Mouse (Mus musculus) midbrain, embryonic 12.5 days (tissue): ENCODE data around the gene Mettl26. TPM values are rescaled to one million over a fixed set of nuclear protein-coding genes. Genes with fewer than 3 reads are reported as not detected.

Experiments
- ATAC-seq: fragments of 200-750 bp; cut with Nextera tagmentation; 2 replicates; pipeline ENCODE4 v1.8.0; 2017; ENCODE audit warnings: low read depth, moderate TSS enrichment, moderate library complexity; ENCODE audit not compliant: low FRiP score
- H3K27ac ChIP-seq: fragments of 300-500 bp; sonication (generic); replicated peaks from 2 replicates; pipeline ENCODE4 v1.5.1; 2016; ENCODE audit warnings: mild to moderate bottlenecking
- H3K27me3 ChIP-seq: fragments of 300-500 bp; sonication (generic); 2 replicates; pipeline ENCODE4 v1.6.1; 2016; ENCODE audit warnings: mild to moderate bottlenecking
- H3K36me3 ChIP-seq: fragments of 300-500 bp; sonication (generic); 2 replicates; pipeline ENCODE4 v1.6.1; 2016
- H3K4me1 ChIP-seq: fragments of 300-500 bp; sonication (generic); 2 replicates; pipeline ENCODE4 v1.6.1; 2016
- H3K4me2 ChIP-seq: fragments of 300-500 bp; sonication (generic); replicated peaks from 2 replicates; pipeline ENCODE4 v1.6.1; 2016; ENCODE audit warnings: mild to moderate bottlenecking, moderate library complexity
- H3K4me3 ChIP-seq: fragments of 300-500 bp; sonication (generic); 2 replicates; pipeline ENCODE4 v1.5.1; 2016; ENCODE audit warnings: mild to moderate bottlenecking
- H3K9ac ChIP-seq: fragments of 300-500 bp; sonication (generic); replicated peaks from 2 replicates; pipeline ENCODE4 v1.6.1; 2016; ENCODE audit warnings: mild to moderate bottlenecking, moderate library complexity
- H3K9me3 ChIP-seq: fragments of 300-500 bp; sonication (generic); 2 replicates; pipeline ENCODE4 v1.6.1; 2016; ENCODE audit warnings: mild to moderate bottlenecking
- WGBS: fragments of 180-500 bp; shearing (Covaris S2); methylation state at CpG from one replicate; pipeline ENCODE4 v1.1.7; 2016; 5-methylcytosine and 5-hydroxymethylcytosine counted together
- polyA plus RNA-seq: library from polyadenylated mRNA; unstranded; fragments of >200 nt; fragmentation: Nextera tagmentation; extraction: Ambion mirVana; gene quantifications from 2 replicates; pipeline ENCODE4 v1.2.1, GENCODE M21; 2016

The Mettl26 gene
- polyA plus RNA-seq, 1 experiment from 2014 or later, result 59.5 TPM

GRCm38 (mm10) chr17:25903061-25903460 is 28.2 kb downstream of the Mettl26 start:
- Histone ChIP-seq H3K36me3 (peaks cover 10% of the 10 kb centered on the region; the same call in 1 of the 2 replicates), H3K9me3 (no peaks in the 10 kb centered on the region), H3K4me3 (no peak overlapping the region), H3K4me1 (no peaks in the 10 kb centered on the region), H3K4me2 (no peak overlapping the region), H3K27me3 (no peaks in the 10 kb centered on the region), H3K9ac (no peak overlapping the region), H3K27ac (no peak overlapping the region)
- WGBS, result 95% methylated on average over 3 of the region's 3 CpGs
- no peak for ATAC-seq

- H3K4me2 ChIP-seq, result no peak overlapping the region
- no peak overlapping the region for H3K4me3 ChIP-seq
- H3K27ac ChIP-seq, result no peak overlapping the region
- no peaks in the 10 kb centered on the region for H3K27me3 ChIP-seq
- no peaks in the 10 kb centered on the region for H3K36me3 ChIP-seq
- 89% methylated on average over 2 of the region's 2 CpGs for WGBS
- no peak overlapping the region for H3K9ac ChIP-seq
- no peaks in the 10 kb centered on the region for H3K9me3 ChIP-seq
- ATAC-seq, result no peak
- no peaks in the 10 kb centered on the region for H3K4me1 ChIP-seq
Measured at GRCm38 (mm10) chr17:25907640-25908039, 32.8 kb downstream of the Mettl26 start.

- 94% methylated on average over 4 of the region's 4 CpGs for WGBS
- no peak for ATAC-seq
- H3K27ac ChIP-seq, result no peak overlapping the region
- H3K4me2 ChIP-seq, result no peak overlapping the region
- H3K36me3 ChIP-seq, result peaks cover 3% of the 10 kb centered on the region; the same call in 1 of the 2 replicates
- H3K9me3 ChIP-seq, result no peaks in the 10 kb centered on the region
- no peak overlapping the region for H3K4me3 ChIP-seq
- H3K4me1 ChIP-seq, result 0 out of 2 replicates have a peak, but pooled peaks cover 2% of the 10 kb centered on the region
- no peaks in the 10 kb centered on the region for H3K27me3 ChIP-seq
- no peak overlapping the region for H3K9ac ChIP-seq
Measured at GRCm38 (mm10) chr17:25911816-25912215, 36.9 kb downstream of the Mettl26 start.

- Histone ChIP-seq H3K4me2 (no peak overlapping the region), H3K4me1 (peaks cover 18% of the 10 kb centered on the region), H3K4me3 (no peak overlapping the region), H3K36me3 (peaks cover 9% of the 10 kb centered on the region), H3K9ac (no peak overlapping the region), H3K27ac (no peak overlapping the region), H3K9me3 (no peaks in the 10 kb centered on the region), H3K27me3 (no peaks in the 10 kb centered on the region)
- 88% methylated on average over 14 of the region's 14 CpGs for WGBS
- no peak for ATAC-seq
Measured at GRCm38 (mm10) chr17:25913186-25913876, 38.5 kb downstream of the Mettl26 start.

GRCm38 (mm10) chr17:25913877-25914275 is 39.0 kb downstream of the Mettl26 start:
- Histone ChIP-seq H3K27ac (no peak overlapping the region), H3K36me3 (peaks cover 9% of the 10 kb centered on the region), H3K4me1 (peaks cover 23% of the 10 kb centered on the region), H3K27me3 (no peaks in the 10 kb centered on the region), H3K9me3 (no peaks in the 10 kb centered on the region), H3K4me2 (no peak overlapping the region), H3K4me3 (no peak overlapping the region), H3K9ac (no peak overlapping the region)
- no peak for ATAC-seq
- 80% methylated on average over 1 of the region's 1 CpGs for WGBS

GRCm38 (mm10) chr17:25914295-25914694 is 39.4 kb downstream of the Mettl26 start:
- Histone ChIP-seq H3K4me3 (no peak overlapping the region), H3K4me2 (no peak overlapping the region), H3K4me1 (peaks cover 25% of the 10 kb centered on the region), H3K9me3 (no peaks in the 10 kb centered on the region), H3K9ac (no peak overlapping the region), H3K36me3 (peaks cover 9% of the 10 kb centered on the region), H3K27ac (no peak overlapping the region), H3K27me3 (no peaks in the 10 kb centered on the region)
- ATAC-seq, result no peak
- 87% methylated on average over 4 of the region's 4 CpGs for WGBS

GRCm38 (mm10) chr17:25916931-25917647 is 42.2 kb downstream of the Mettl26 start:
- Histone ChIP-seq H3K27ac (no peak overlapping the region), H3K4me3 (no peak overlapping the region), H3K36me3 (peaks cover 9% of the 10 kb centered on the region), H3K9me3 (no peaks in the 10 kb centered on the region), H3K27me3 (no peaks in the 10 kb centered on the region), H3K4me1 (peaks cover 32% of the 10 kb centered on the region), H3K9ac (no peak overlapping the region), H3K4me2 (no peak overlapping the region)
- no peak for ATAC-seq
- WGBS, result 86% methylated on average over 8 of the region's 8 CpGs

- H3K9ac ChIP-seq, result peak overlapping the region; percentile 88
- no peak for ATAC-seq
- H3K4me1 ChIP-seq, result peaks cover 32% of the 10 kb centered on the region
- H3K27me3 ChIP-seq, result no peaks in the 10 kb centered on the region
- no peak overlapping the region for H3K27ac ChIP-seq
- H3K9me3 ChIP-seq, result no peaks in the 10 kb centered on the region
- 83% methylated on average over 9 of the region's 9 CpGs for whole genome bisulfite sequencing
- peak overlapping the region; percentile 92 for H3K4me2 ChIP-seq
- peak overlapping the region; percentile 97 for H3K4me3 ChIP-seq
- H3K36me3 ChIP-seq, result peaks cover 9% of the 10 kb centered on the region
Measured at GRCm38 (mm10) chr17:25918037-25918750, 43.3 kb downstream of the Mettl26 start.

- H3K4me2 ChIP-seq, result peak within 1 kb of the TSS; percentile 92
- peak within 1 kb of the TSS; percentile 97 for H3K4me3 ChIP-seq
- no peaks in the 10 kb centered on the region for H3K27me3 ChIP-seq
- peak; percentile 0; the same call in 1 of the 2 replicates for ATAC-seq
- H3K9ac ChIP-seq, result peak within 1 kb of the TSS; percentile 88
- H3K9me3 ChIP-seq, result no peaks in the 10 kb centered on the region
- H3K36me3 ChIP-seq, result peaks cover 9% of the 10 kb centered on the region
- peak within 1 kb of the TSS; percentile 93 for H3K27ac ChIP-seq
- under 1% methylated on average over 74 of the region's 78 CpGs for WGBS
- H3K4me1 ChIP-seq, result peaks cover 32% of the 10 kb centered on the region
Measured at GRCm38 (mm10) chr17:25919144-25919785, 44.4 kb downstream of the Mettl26 start, which contains the start of gene Rab40c. Gene Rab40c, minus strand, starts transcription at chr17:25919727.

GRCm38 (mm10) chr17:25919786-25920642 is 45.1 kb downstream of the Mettl26 start:
- Histone ChIP-seq H3K27ac (peak overlapping the region; percentile 93), H3K4me1 (peaks cover 32% of the 10 kb centered on the region), H3K4me3 (peak overlapping the region; percentile 97), H3K27me3 (no peaks in the 10 kb centered on the region), H3K9ac (peak overlapping the region; percentile 72), H3K4me2 (peak overlapping the region; percentile 78), H3K36me3 (peaks cover 9% of the 10 kb centered on the region), H3K9me3 (no peaks in the 10 kb centered on the region)
- ATAC-seq, result peak; percentile 98
- under 1% methylated on average over 38 of the region's 40 CpGs for WGBS

GRCm38 (mm10) chr17:25922120-25922519 is 47.2 kb downstream of the Mettl26 start:
- Histone ChIP-seq H3K4me3 (no peak overlapping the region), H3K27me3 (no peaks in the 10 kb centered on the region), H3K9ac (no peak overlapping the region), H3K36me3 (peaks cover 16% of the 10 kb centered on the region), H3K27ac (no peak overlapping the region), H3K4me1 (peaks cover 26% of the 10 kb centered on the region), H3K9me3 (no peaks in the 10 kb centered on the region), H3K4me2 (no peak overlapping the region)
- no peak for ATAC-seq
- 84% methylated on average over 5 of the region's 5 CpGs for WGBS
